20 mouse cellular contexts compared by ENCODE assay signal in the genomic region with DNA sequence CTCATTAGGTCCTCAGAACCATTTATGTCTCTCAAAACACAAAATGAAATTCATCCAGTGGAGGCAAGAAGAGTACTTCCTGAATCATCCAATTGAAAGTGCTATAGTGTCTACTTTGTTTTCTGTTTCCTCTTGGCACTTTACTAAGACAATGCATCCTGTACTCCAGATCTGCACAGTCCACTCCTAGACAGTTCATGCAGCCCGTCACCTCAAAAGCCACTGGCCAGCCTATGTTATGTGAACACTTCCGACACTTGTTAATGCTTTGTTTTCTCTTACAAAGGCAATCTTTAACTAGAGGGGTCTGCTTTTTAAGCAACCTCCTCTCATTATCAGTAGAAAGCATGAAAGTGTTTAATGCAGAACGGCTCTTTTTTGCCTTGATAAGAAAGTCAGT.
A peak's percentile ranks its signal among the peaks of the same experiment; 100 is the strongest.
DNase-seq lines count a peak whose midpoint lies in the region; ATAC-seq lines count a peak whose summit lies in the region.
"Had no signal": no experiment of that assay in that cellular context is flagged by ENCODE, and none has a peak within 500 bp of the region (broad histone marks: within the 10 kb centered on the region; RNA-seq: fewer than 3 reads in every experiment).

No protein-coding gene starts in this region.

- H3K9me3 ChIP-seq in midbrain, embryonic 14.5 days (ENCODE audit: control insufficient read depth, low read length): no peaks in the 10 kb centered on the region
- H3K9me3 ChIP-seq in midbrain, embryonic 13.5 days: no peaks in the 10 kb centered on the region
- no peaks in the 10 kb centered on the region for H3K9me3 ChIP-seq in forebrain, embryonic 12.5 days
- H3K9me3 ChIP-seq in forebrain, embryonic 16.5 days (ENCODE audit: control insufficient read depth, low read length): no peaks in the 10 kb centered on the region
- H3K9me3 ChIP-seq: embryonic facial prominence, embryonic 12.5 days; G1E; heart, embryonic 13.5 days; hindbrain, embryonic 15.5 days had no signal

- 0 out of 2 replicates have a peak overlapping the region, but pooled peaks have one; percentile 1 for H3K27ac ChIP-seq in midbrain, embryonic 14.5 days (replicated peaks; ENCODE audit: low read depth, low read length)
- H3K27ac ChIP-seq in midbrain, embryonic 13.5 days: no peak overlapping the region
- no peak overlapping the region for H3K27ac ChIP-seq in forebrain, embryonic 12.5 days
- H3K27ac ChIP-seq in forebrain, embryonic 16.5 days (ENCODE audit: low read length): no peak overlapping the region
- H3K27ac ChIP-seq: embryonic facial prominence, embryonic 12.5 days; heart, embryonic 13.5 days; hindbrain, embryonic 15.5 days had no signal

- H3K4me3 ChIP-seq in midbrain, embryonic 14.5 days (replicated peaks; ENCODE audit: low read depth, low read length): no peak overlapping the region
- no peak overlapping the region for H3K4me3 ChIP-seq in midbrain, embryonic 13.5 days (replicated peaks)
- no peak overlapping the region for H3K4me3 ChIP-seq in forebrain, embryonic 12.5 days (replicated peaks)
- no peak overlapping the region for H3K4me3 ChIP-seq in forebrain, embryonic 16.5 days (replicated peaks; ENCODE audit: low read length)
- H3K4me3 ChIP-seq: embryonic facial prominence, embryonic 12.5 days; heart, embryonic 13.5 days; hindbrain, embryonic 15.5 days had no signal

- H3K9ac ChIP-seq in midbrain, embryonic 14.5 days (replicated peaks; ENCODE audit: low read length): no peak overlapping the region
- H3K9ac ChIP-seq in midbrain, embryonic 13.5 days (replicated peaks): no peak overlapping the region
- no peak overlapping the region for H3K9ac ChIP-seq in forebrain, embryonic 12.5 days
- H3K9ac ChIP-seq in forebrain, embryonic 16.5 days (replicated peaks; ENCODE audit: low read depth, low read length): no peak overlapping the region
- H3K9ac ChIP-seq: embryonic facial prominence, embryonic 12.5 days; heart, embryonic 13.5 days; hindbrain, embryonic 15.5 days had no signal

- DNase-seq in embryo, embryonic 10.5 days (ENCODE audit: low spot score): peak; percentile 1
- DNase-seq in embryo, embryonic 10 days (ENCODE audit: low spot score): no peak
- DNase-seq in midbrain, embryonic 14.5 days: no peak
- DNase-seq in urinary bladder, adult 18-20 months (ENCODE audit: low spot score in 2 of 2): no peak
- DNase-seq: adrenal gland, adult 8-10 months; B cell, adult 2 months; cerebellum, adult 11 months; cerebellum, adult 8-10 months; cerebellum, postnatal 25 days; gastrocnemius, postnatal 36 days; heart, adult 11 months; heart, postnatal 36 days had no signal

- no peak overlapping the region for H3K4me2 ChIP-seq in midbrain, embryonic 14.5 days (ENCODE audit: low read length)
- no peak overlapping the region for H3K4me2 ChIP-seq in midbrain, embryonic 13.5 days (replicated peaks)
- no peak overlapping the region for H3K4me2 ChIP-seq in forebrain, embryonic 12.5 days
- peak overlapping the region; percentile 39; the same call in 1 of the 2 replicates for H3K4me2 ChIP-seq in forebrain, embryonic 16.5 days (ENCODE audit: low read length)
- H3K4me2 ChIP-seq: embryonic facial prominence, embryonic 12.5 days; heart, embryonic 13.5 days; hindbrain, embryonic 15.5 days had no signal

- WGBS in midbrain, embryonic 14.5 days: 34% methylated on average over 3 of the region's 3 CpGs
- WGBS in midbrain, embryonic 13.5 days: 40% methylated on average over 3 of the region's 3 CpGs
- WGBS in forebrain, embryonic 12.5 days: 14% methylated on average over 3 of the region's 3 CpGs
- 4% methylated on average over 3 of the region's 3 CpGs for WGBS in forebrain, embryonic 16.5 days

- peaks cover 7% of the 10 kb centered on the region; the same call in 1 of the 2 replicates for H3K4me1 ChIP-seq in midbrain, embryonic 14.5 days (ENCODE audit: control insufficient read depth, insufficient read depth, low read length)
- H3K4me1 ChIP-seq in midbrain, embryonic 13.5 days (replicated peaks): peaks cover 8% of the 10 kb centered on the region; the same call in 1 of the 2 replicates
- H3K4me1 ChIP-seq in forebrain, embryonic 12.5 days: peaks cover 9% of the 10 kb centered on the region
- H3K4me1 ChIP-seq in forebrain, embryonic 16.5 days (replicated peaks; ENCODE audit: control insufficient read depth, insufficient read depth, low read length): peaks cover 8% of the 10 kb centered on the region
- H3K4me1 ChIP-seq: embryonic facial prominence, embryonic 12.5 days; heart, embryonic 13.5 days; hindbrain, embryonic 15.5 days had no signal

- H3K36me3 ChIP-seq in midbrain, embryonic 14.5 days (ENCODE audit: control insufficient read depth, insufficient read depth, low read length): no peaks in the 10 kb centered on the region
- H3K36me3 ChIP-seq in midbrain, embryonic 13.5 days: no peaks in the 10 kb centered on the region
- H3K36me3 ChIP-seq in forebrain, embryonic 12.5 days (replicated peaks): no peaks in the 10 kb centered on the region
- H3K36me3 ChIP-seq in forebrain, embryonic 16.5 days (ENCODE audit: control insufficient read depth, insufficient read depth): no peaks in the 10 kb centered on the region
- H3K36me3 ChIP-seq: embryonic facial prominence, embryonic 12.5 days; G1E; heart, embryonic 13.5 days; hindbrain, embryonic 15.5 days had no signal

- no peak for ATAC-seq in midbrain, embryonic 14.5 days (ENCODE audit: low FRiP score, low TSS enrichment)
- no peak for ATAC-seq in midbrain, embryonic 13.5 days
- ATAC-seq in forebrain, embryonic 12.5 days (ENCODE audit: low FRiP score): peak; percentile 55; the same call in 1 of the 2 replicates
- ATAC-seq in forebrain, embryonic 16.5 days: peak; percentile 38; the same call in 1 of the 2 replicates
- ATAC-seq: CD4-positive, CD25-positive, alpha-beta regulatory T cell, adult 4 months had no signal

- no peaks in the 10 kb centered on the region for H3K27me3 ChIP-seq in midbrain, embryonic 14.5 days (ENCODE audit: control insufficient read depth, insufficient read depth, low read length)
- H3K27me3 ChIP-seq in midbrain, embryonic 13.5 days: no peaks in the 10 kb centered on the region
- H3K27me3 ChIP-seq in forebrain, embryonic 12.5 days: peaks cover 41% of the 10 kb centered on the region
- H3K27me3 ChIP-seq in forebrain, embryonic 16.5 days (replicated peaks; ENCODE audit: control insufficient read depth, insufficient read depth, low read length): no peaks in the 10 kb centered on the region
- H3K27me3 ChIP-seq: embryonic facial prominence, embryonic 12.5 days; heart, embryonic 13.5 days; hindbrain, embryonic 15.5 days had no signal

Comparison
In these comparisons a context has a peak if more than half of its experiments do, and no peak if none do; other contexts are left out.
1. ATAC-seq: peak in forebrain, embryonic 12.5 days (single experiment) and forebrain, embryonic 16.5 days (single experiment); none in midbrain, embryonic 14.5 days (single experiment) and midbrain, embryonic 13.5 days (single experiment).